Mouse (Mus musculus) neural tube, embryonic 14.5 days (tissue): ENCODE measurements around the gene Daam2. TPM values are rescaled to one million over a fixed set of nuclear protein-coding genes. Genes with fewer than 3 reads are reported as not detected.
"Not testable (repeated sequence)": the region's sequence is repeated elsewhere in the genome, so short reads cannot be mapped to it uniquely, and the experiment has no call there.

Experiments used
- ATAC-seq: fragments of 200-750 bp; cut with Nextera tagmentation; 2 replicates; pipeline ENCODE4 v1.8.0; 2017; ENCODE audit warnings: low read depth, mild to moderate bottlenecking, moderate TSS enrichment, moderate library complexity
- H3K27ac ChIP-seq: fragments of 300-500 bp; sonication (generic); 2 replicates; pipeline ENCODE4 v1.5.1; 2014; ENCODE audit warnings: low read depth, mild to moderate bottlenecking, control low read depth, low read length, moderate library complexity, mixed read lengths
- H3K27me3 ChIP-seq: fragments of 300-500 bp; sonication (generic); 2 replicates; pipeline ENCODE4 v1.6.1; 2014; ENCODE audit warnings: low read length; ENCODE audit not compliant: control insufficient read depth, insufficient read depth
- H3K36me3 ChIP-seq: fragments of 300-500 bp; sonication (generic); 2 replicates; pipeline ENCODE4 v1.6.1; 2014; ENCODE audit warnings: low read length, mixed read lengths; ENCODE audit not compliant: control insufficient read depth, insufficient read depth
- H3K4me1 ChIP-seq: fragments of 300-500 bp; sonication (generic); 2 replicates; pipeline ENCODE4 v1.6.1; 2014; ENCODE audit warnings: low read length; ENCODE audit not compliant: control insufficient read depth, insufficient read depth
- H3K4me2 ChIP-seq: fragments of 300-500 bp; sonication (generic); 2 replicates; pipeline ENCODE4 v1.6.1; 2014; ENCODE audit warnings: mild to moderate bottlenecking, low read depth, low read length, control low read depth
- H3K4me3 ChIP-seq: fragments of 300-500 bp; sonication (generic); 2 replicates; pipeline ENCODE4 v1.5.1; 2014; ENCODE audit warnings: low read depth, low read length, control low read depth, mixed read lengths
- H3K9ac ChIP-seq: fragments of 300-500 bp; sonication (generic); replicated peaks from 2 replicates; pipeline ENCODE4 v1.6.1; 2014; ENCODE audit warnings: low read depth, mild to moderate bottlenecking, control low read depth, low read length, mixed read lengths
- H3K9me3 ChIP-seq: fragments of 300-500 bp; sonication (generic); 2 replicates; pipeline ENCODE4 v1.6.1; 2016; ENCODE audit warnings: low read length; ENCODE audit not compliant: control insufficient read depth
- WGBS: fragments of 180-500 bp; shearing (Covaris S2); extraction: QIAGEN DNeasy Blood & Tissue Kit; methylation state at CpG from one replicate; pipeline ENCODE4 v1.1.7; 2014; 5-methylcytosine and 5-hydroxymethylcytosine counted together
- polyA plus RNA-seq: library from polyadenylated mRNA; unstranded; fragments of >200 nt; fragmentation: Nextera tagmentation; extraction: Ambion mirVana; gene quantifications from 2 replicates; pipeline ENCODE4 v1.2.1, GENCODE M21; 2014

Daam2 gene
- polyA plus RNA-seq, 1 experiment from 2014 or later, result 6.9 TPM

- no peak overlapping the region for H3K9ac ChIP-seq
- 85% methylated on average over 4 of the region's 4 CpGs for WGBS
These were observed 107.8 kb downstream of the Daam2 start for GRCm38 (mm10) chr17:49456334-49456733.

GRCm38 (mm10) chr17:49450922-49451321, 113.2 kb downstream of the Daam2 start:
- H3K4me2 ChIP-seq, result no peak overlapping the region
- 86% methylated on average over 6 of the region's 6 CpGs for WGBS
- no peaks in the 10 kb centered on the region for H3K36me3 ChIP-seq
- H3K4me1 ChIP-seq, result no peaks in the 10 kb centered on the region
- H3K27ac ChIP-seq, result no peak overlapping the region
- 0 out of 2 replicates have a peak overlapping the region, but pooled peaks have one; percentile 11 for H3K9ac ChIP-seq
- H3K27me3 ChIP-seq, result no peaks in the 10 kb centered on the region
- no peaks in the 10 kb centered on the region for H3K9me3 ChIP-seq
- H3K4me3 ChIP-seq, result no peak overlapping the region
- no peak for ATAC-seq

More at GRCm38 (mm10) chr17:49456334-49456733, 107.8 kb downstream of the Daam2 start:
- no peak overlapping the region for H3K4me2 ChIP-seq
- H3K4me1 ChIP-seq, result no peaks in the 10 kb centered on the region
- no peaks in the 10 kb centered on the region for H3K27me3 ChIP-seq
- no peak overlapping the region for H3K27ac ChIP-seq
- H3K9me3 ChIP-seq, result no peaks in the 10 kb centered on the region
- no peak for ATAC-seq
- no peak overlapping the region for H3K4me3 ChIP-seq
- H3K36me3 ChIP-seq, result no peaks in the 10 kb centered on the region

DNA sequence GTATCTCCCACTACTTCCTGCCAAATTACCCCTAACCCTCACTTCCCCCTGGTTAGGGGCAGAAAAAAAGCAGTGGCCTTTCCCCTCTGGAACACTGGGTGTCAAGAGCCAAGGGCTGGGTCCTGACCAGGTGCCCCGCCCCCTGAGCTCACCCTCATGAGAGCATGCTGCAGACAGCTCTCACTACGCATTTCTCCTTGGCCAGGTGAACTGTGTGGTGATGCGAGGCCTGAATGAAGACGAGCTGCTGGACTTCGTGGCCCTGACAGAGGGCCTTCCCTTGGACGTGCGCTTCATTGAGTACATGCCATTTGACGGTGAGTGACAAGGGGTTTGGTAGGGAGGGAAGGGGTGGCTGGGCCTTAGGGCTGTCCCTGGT, 114.9 kb downstream of the Daam2 start:
- Histone ChIP-seq H3K4me3 (no peak overlapping the region), H3K9ac (no peak overlapping the region), H3K4me1 (no peaks in the 10 kb centered on the region), H3K27me3 (no peaks in the 10 kb centered on the region), H3K27ac (no peak overlapping the region), H3K9me3 (no peaks in the 10 kb centered on the region), H3K36me3 (no peaks in the 10 kb centered on the region), H3K4me2 (no peak overlapping the region)
- WGBS, result 77% methylated on average over 8 of the region's 8 CpGs
- ATAC-seq, result no peak

GRCm38 (mm10) chr17:49448570-49449229, 115.4 kb downstream of the Daam2 start:
- Histone ChIP-seq H3K4me1 (no peaks in the 10 kb centered on the region), H3K27ac (no peak overlapping the region), H3K4me3 (no peak overlapping the region), H3K9me3 (no peaks in the 10 kb centered on the region), H3K4me2 (no peak overlapping the region), H3K36me3 (no peaks in the 10 kb centered on the region), H3K27me3 (no peaks in the 10 kb centered on the region), H3K9ac (no peak overlapping the region)
- 51% methylated on average over 8 of the region's 9 CpGs for WGBS
- ATAC-seq, result no peak

GRCm38 (mm10) chr17:49442841-49443240, 121.3 kb downstream of the Daam2 start:
- H3K4me2 ChIP-seq, ATAC-seq, H3K27me3 ChIP-seq, H3K9ac ChIP-seq, H3K9me3 ChIP-seq, H3K4me1 ChIP-seq, H3K4me3 ChIP-seq, H3K36me3 ChIP-seq, H3K27ac ChIP-seq: not testable (repeated sequence)
- 56% methylated on average over 3 of the region's 3 CpGs for WGBS

DNA sequence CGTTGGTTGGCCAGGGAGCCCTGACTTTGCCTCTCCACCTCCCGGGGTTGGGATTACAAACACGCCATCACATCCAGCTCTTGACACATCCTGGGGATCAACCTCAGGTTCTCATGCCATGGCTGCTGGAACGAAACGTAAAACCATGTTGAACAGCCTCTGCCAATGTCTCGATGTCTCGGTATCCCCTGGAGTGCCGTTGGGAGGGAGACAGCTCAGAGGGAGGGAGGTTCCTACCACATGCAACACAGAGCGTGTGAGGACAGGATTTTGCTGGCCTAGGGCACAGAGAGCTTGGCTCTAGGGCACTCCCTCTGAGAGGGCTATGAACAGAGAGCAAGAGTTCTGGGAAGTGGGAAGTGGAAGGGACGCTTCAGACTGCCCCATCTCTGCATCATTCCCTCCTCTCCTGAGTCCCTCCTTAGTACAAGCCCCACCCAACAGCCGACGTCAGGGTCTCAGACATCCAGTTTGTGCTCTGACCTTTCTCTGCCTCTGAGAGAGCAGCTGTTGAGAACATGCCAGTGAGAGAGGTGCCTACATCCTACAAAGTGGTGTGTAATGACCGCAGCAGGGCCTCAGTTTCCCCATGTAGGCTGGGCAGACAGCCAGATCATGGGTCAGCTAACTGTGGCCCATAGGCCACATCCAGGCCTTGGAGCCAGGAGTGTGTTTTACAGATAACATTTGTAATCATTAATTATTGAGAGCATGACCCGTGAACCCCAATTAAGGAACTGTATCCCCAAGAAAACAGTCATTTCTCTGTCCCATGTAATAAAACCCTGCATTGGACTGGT, 123.6 kb downstream of the Daam2 start:
- ATAC-seq, result no peak
- H3K27me3 ChIP-seq, result no peaks in the 10 kb centered on the region
- H3K4me1 ChIP-seq, result no peaks in the 10 kb centered on the region
- WGBS, result 78% methylated on average over 14 of the region's 14 CpGs
- H3K4me2 ChIP-seq, result no peak overlapping the region
- no peak overlapping the region for H3K9ac ChIP-seq
- 0 out of 2 replicates have a peak, but pooled peaks cover 4% of the 10 kb centered on the region for H3K36me3 ChIP-seq
- H3K27ac ChIP-seq, result no peak overlapping the region
- no peak overlapping the region for H3K4me3 ChIP-seq
- H3K9me3 ChIP-seq, result no peaks in the 10 kb centered on the region

- no peak for ATAC-seq
- Histone ChIP-seq H3K4me1 (no peaks in the 10 kb centered on the region), H3K9ac (no peak overlapping the region), H3K4me2 (no peak overlapping the region), H3K9me3 (no peaks in the 10 kb centered on the region), H3K27me3 (no peaks in the 10 kb centered on the region), H3K36me3 (0 out of 2 replicates have a peak, but pooled peaks cover 4% of the 10 kb centered on the region), H3K27ac (no peak overlapping the region), H3K4me3 (no peak overlapping the region)
- 92% methylated on average over 4 of the region's 4 CpGs for WGBS
These were observed 124.4 kb downstream of the Daam2 start for GRCm38 (mm10) chr17:49439706-49440105.

DNA sequence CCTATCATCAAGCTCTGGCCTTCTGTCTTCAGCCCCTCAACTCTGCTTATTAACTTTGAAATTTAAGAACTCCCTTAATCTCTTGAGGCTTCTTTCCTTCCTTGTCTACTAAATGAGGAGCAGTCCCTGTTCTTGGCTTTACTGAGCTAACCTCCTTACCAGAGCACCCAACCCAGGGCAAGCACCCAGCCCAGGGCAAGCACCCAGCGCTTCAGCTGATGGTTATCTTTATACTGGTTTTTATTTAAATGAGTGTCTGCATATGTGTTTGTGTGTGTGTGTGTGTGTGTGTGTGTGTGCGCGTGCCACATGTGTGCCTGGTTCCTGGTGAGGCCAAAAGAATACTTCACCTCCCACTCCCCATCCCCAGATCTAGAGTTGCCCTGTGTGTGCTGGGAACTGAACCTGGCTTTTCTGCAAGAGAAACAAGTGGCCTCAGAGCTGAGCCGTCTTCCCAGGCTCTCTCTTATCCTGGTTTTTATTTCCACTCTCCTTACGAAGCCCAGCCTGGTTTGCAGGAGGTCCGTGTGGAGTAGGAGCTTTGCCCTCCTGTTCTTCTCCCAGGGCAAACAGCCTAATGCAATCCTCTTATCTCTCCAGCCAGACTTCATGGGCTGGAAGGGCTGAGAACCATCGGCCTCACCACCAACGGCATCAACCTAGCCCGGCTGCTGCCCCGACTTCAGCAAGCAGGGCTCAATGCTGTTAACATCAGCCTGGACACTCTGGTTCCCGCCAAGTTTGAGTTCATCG, 125.1 kb downstream of the Daam2 start:
- Histone ChIP-seq H3K4me3 (no peak overlapping the region), H3K27me3 (no peaks in the 10 kb centered on the region), H3K27ac (no peak overlapping the region), H3K9ac (no peak overlapping the region), H3K36me3 (0 out of 2 replicates have a peak, but pooled peaks cover 4% of the 10 kb centered on the region), H3K4me2 (no peak overlapping the region), H3K4me1 (no peaks in the 10 kb centered on the region), H3K9me3 (no peaks in the 10 kb centered on the region)
- WGBS, result 94% methylated on average over 12 of the region's 12 CpGs
- no peak for ATAC-seq

DNA sequence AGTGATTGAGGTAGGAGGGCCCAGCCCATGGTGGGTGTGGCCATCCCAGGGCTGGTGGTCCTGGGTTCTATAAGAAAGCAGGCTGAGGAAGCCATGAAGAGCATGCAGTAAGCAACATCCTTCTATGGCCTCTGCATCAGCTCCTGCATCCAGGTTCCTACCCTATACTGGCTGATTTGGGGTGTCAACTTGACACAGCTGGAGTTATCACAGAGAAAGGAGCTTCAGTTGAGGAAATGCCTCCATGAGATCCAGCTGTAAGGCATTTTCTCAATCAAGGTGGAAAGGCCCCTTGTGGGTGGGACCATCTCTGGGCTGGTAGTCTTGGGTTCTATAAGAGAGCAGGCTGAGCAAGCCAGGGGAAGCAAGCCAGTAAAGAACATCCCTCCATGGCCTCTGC, 126.8 kb downstream of the Daam2 start:
- not testable (repeated sequence) for H3K27ac ChIP-seq, ATAC-seq, H3K27me3 ChIP-seq, H3K4me2 ChIP-seq, H3K9ac ChIP-seq, H3K9me3 ChIP-seq, H3K4me1 ChIP-seq, H3K4me3 ChIP-seq, H3K36me3 ChIP-seq
